Mouse (Mus musculus) left cerebral cortex, adult 2 months (tissue): ENCODE data around the gene Tsg101. TPM values are rescaled to one million over a fixed set of nuclear protein-coding genes. Genes with fewer than 3 reads are reported as not detected.

Experiments used
- DNase-seq, 2 experiments: peaks; one replicate each; pipeline ENCODE4 v3.0.0; 2021 to 2022; ENCODE audit warnings: low spot score in 2 of 2, mixed read lengths in 1 of 2; ENCODE audit errors: extremely low spot score in 1 of 2
- H3K27ac ChIP-seq: fragments of 200-600 bp; 2 replicates; pipeline ENCODE4 v1.8.1; 2022
- H3K4me3 ChIP-seq: fragments of 200-600 bp; 2 replicates; pipeline ENCODE4 v1.8.1; 2022
- CTCF ChIP-seq: fragments of 200-600 bp; IDR thresholded peaks from 2 replicates; pipeline ENCODE4 v1.8.1; 2022; ENCODE audit warnings: antibody characterized with exemption, mild to moderate bottlenecking, moderate library complexity
- intact Hi-C: fragments of 180-260 bp; cut with DNase I; formaldehyde crosslinking; loops from one replicate; pipeline ENCODE4 v1.15.1; 2025
- long read RNA-seq, 2 experiments: library from polyadenylated mRNA; stranded (forward); transcript quantifications; one replicate each; pipeline ENCODE4 v2.0.0; 2021; ENCODE audit warnings: borderline mapping rate in 2 of 2
- total RNA-seq, 2 experiments: library from RNA; stranded (reverse); gene quantifications; 2 replicates each; pipeline ENCODE4 v1.2.3; 2021

Tsg101 gene
- 10 to 100 TPM; 74.9 to 76.2 TPM for total RNA-seq
- long read RNA-seq, experiment 1, transcript Tsg101-201 (10 exons, 1,949 nt): major isoform, 69 of 111 reads
- long read RNA-seq, experiment 1, partial matches to known transcripts: 1 of 111 reads
- long read RNA-seq, experiment 1, other reads (novel, unspliced or antisense): 41 of 111 reads
- long read RNA-seq, experiment 2, transcript Tsg101-201 (10 exons, 1,949 nt): major isoform, 59 of 85 reads
- long read RNA-seq, experiment 2, partial matches to known transcripts: 2 of 85 reads
- long read RNA-seq, experiment 2, other reads (novel, unspliced or antisense): 24 of 85 reads

DNA sequence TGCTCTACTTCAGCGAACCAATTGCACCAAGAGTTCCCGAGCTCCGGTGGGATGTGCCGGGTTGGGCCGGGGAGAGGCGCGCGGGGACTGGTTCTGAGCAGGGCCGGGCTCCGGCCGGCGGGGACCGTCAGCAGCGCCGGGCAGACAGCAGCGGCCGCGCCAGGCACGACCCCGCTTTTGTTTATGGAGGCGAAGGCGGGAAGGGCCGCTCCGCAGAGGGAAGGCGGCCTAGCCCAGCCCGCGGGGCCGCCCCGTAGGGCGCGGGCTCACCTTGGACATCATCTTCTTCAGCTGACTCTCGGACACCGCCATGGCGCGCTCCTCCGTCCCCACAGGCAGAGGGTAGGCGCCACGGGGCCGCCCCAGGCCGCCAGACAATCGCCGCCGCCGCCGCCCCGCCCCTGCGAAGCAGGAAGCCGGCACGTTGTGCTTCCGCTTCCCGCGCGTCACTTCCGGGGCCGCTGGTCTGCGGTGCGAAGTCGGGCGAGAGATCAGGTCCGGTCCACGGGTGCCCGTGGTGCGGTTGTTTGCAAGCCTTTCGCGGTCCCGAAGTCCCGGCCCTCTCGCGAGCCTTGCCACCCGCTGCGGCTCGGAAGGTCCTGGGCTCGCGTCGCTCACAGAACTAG, at the start of gene Tsg101:
Gene Tsg101, minus strand, starts transcription at position 419 of the 626 bp plus-strand sequence.
- intact Hi-C loops: loop anchor here (5.0 kb wide), 1 partner anchor 38 kb away; the partner anchor contains the start of gene Uevld
- peak; percentile 13 for TF ChIP-seq CTCF

DNA sequence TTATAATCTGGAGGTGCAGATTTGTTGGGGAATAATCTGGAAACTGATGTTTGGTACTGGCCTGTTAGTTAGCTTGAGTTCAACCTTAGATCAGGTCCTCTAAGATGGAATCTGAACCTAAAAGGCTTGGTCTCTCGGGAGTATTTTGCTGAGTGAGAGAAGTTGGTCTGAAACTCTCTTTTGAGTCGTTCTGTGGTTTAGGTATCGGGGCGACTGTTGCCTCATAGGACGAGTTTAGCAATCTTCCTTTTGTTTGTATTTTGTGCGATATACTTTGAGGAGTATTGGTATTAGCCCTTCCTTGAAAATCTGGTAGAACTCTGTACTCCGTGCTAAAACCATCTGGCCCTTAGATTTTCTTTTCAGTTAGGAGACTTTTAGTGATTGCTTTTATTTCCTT, 44.3 kb upstream of the Tsg101 start:
- no peak overlapping the region for H3K4me3 ChIP-seq
- H3K27ac ChIP-seq: no peak overlapping the region
- intact Hi-C loops: loop anchor here (5.0 kb wide), 1 partner anchor 118 kb away; no protein-coding TSS in a partner anchor
- DNase-seq: no peak
- TF ChIP-seq CTCF: no peak

More for the DNA sequence above, at the start of gene Tsg101:
- Histone ChIP-seq H3K27ac (peak within 1 kb of the TSS; percentile 95), H3K4me3 (peak within 1 kb of the TSS; percentile 98)
- peak; percentile 92 to 95 for DNase-seq

DNA sequence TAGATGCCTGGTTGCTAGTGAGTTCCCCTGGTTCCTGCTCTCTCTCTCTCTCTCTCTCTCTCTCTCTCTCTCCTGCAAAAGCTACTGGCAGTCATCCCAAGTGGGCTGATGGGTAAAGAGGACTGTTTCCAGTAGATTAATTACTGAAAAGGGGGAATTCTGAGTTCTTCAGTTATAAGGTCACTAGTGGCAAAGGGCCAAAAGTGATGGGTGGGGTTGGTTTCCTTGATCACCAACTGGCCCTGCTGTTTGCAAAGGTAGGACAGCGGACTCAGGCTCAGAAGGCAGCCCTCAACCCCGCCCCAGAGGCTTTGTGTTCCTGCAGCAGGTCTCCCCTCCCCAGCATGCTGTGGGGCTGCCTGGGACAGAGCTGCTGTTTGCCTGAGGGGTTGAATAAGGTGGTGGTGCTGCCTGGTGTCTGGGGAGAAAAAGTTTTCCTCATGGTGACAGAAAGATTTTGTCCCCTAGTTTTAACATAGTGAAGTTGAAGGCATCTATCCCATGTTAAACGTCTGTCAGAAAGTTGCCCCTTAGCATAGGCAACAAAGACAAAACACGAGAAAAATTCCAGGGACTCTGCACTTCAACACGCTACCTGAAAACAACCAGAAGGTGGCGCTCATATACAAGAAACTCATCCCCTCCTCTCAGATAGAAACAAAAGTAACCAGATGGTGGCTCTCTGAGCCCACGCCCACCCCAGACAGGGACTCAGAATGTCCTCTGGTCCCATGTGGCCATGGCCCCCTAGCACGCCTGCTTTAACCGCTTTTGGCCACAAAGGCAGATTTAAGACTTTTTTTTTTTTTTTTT, 43.2 kb upstream of the Tsg101 start:
- peak; percentile 91 for TF ChIP-seq CTCF
- Histone ChIP-seq H3K27ac (no peak overlapping the region), H3K4me3 (no peak overlapping the region)
- DNase-seq: peak; percentile 57 to 60
- intact Hi-C loops: loop anchor here (1.0 to 5.0 kb wide), 3 partner anchors 52 to 187 kb away; no protein-coding TSS in a partner anchor

DNA sequence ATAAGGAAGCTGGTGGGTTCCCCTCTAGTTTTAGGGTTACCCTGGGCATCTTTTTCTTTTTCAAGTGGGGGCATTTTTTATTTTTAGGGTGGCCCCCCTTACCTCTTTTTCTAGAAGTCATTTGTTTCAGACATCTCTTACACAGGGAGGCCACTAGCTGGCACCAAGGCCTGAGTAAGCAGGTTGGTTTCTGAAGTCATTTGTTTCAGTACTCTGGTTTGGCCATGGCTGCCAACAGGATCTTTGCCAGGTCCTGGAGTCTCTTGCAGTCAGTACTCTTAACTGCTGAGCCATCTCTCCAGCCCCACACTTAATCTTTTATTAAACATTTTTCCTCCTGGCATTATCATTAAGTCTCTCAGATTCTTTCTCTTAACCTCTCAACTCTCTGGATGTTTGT, 42.4 kb upstream of the Tsg101 start:
- intact Hi-C loops: loop anchor here (5.0 kb wide), 1 partner anchor 120 kb away; no protein-coding TSS in a partner anchor
- TF ChIP-seq CTCF: no peak
- no peak overlapping the region for H3K27ac ChIP-seq
- no peak for DNase-seq
- no peak overlapping the region for H3K4me3 ChIP-seq

DNA sequence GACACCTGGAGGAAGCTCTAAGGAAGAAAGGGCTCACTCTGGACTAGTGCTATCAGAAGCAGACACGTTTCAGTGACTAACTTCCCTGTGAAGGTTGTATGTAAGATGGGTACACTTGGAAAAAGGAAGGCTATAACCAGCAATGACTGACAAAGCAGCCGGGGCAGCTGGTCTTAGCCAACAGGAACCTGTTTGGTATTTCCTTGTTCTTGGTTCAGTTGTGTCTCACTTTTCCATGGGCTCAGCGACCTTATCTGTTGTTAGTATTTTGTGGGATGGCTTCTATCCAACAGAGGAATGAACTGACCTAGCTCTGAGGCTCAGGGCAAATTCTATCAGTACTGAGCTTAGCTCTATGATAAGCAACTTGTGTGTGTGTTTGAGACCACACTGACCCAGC, 41.2 kb upstream of the Tsg101 start:
- Histone ChIP-seq H3K27ac (no peak overlapping the region), H3K4me3 (no peak overlapping the region)
- TF ChIP-seq CTCF: no peak
- intact Hi-C loops: loop anchor here (5.0 kb wide), 1 partner anchor 121 kb away; no protein-coding TSS in a partner anchor
- DNase-seq: no peak

DNA sequence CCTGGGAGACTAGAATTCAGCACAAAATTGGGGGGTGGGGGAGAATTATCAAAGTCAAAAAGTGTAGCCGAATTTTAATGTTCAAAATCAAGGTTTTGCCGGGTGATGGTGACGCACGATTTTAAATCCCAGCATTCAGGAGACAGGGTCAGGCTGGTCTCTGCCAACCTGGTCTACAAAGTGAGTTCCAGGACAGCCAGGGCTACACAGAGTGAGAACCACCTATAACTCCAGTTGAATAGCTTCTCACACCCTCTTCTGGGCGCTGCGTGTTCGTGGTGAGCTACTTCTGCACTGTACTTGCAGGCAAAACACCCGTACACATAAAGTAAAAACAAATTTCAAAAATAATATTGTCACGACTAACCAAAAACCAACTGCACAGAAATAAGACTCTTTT, 39.1 kb upstream of the Tsg101 start:
- no peak overlapping the region for H3K27ac ChIP-seq

DNA sequence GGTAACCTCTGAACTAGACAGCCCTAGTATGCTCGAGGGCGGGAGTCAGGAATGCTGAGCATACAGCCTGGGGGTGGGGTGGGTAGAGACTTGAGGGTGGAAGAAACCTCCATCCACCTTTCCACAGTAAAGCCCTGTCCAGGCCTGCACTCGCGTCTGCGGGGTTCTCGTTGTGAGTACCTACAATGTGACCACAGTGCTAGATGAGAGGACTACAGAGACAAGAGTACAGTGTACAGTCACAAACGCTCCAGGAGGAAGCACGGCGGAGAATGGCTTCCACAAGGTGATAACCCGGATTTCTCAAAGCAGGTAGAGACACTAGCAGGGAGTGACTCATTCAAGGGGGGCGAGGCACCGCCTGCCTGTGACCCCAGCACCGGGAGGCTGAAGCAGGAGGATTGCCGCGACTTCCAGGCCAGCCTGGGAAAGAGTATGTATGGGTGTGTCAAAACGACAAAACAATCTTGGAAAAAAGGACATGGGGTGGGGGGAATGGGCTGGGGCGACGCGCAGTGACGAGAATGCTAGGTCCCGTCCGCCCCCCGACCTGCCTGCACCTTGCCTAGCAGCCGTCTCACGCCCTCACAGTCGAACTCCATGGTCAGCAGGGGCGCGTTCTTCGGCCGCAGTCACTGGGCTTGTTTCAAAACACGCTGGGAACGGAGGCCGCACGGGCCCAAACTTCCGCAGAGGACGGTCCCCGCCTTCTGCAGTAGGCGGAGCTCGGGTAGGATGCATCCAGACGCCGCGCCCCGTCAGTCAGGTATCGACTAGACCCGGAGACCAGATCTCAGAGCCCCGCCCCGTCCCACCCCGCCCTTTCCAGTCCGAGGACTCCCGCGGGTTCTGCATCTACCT, 38.3 kb upstream of the Tsg101 start, which contains the start of gene Uevld:
Gene Uevld, minus strand, starts transcription at position 697 of the 861 bp plus-strand sequence.
- intact Hi-C loops: loop anchor here (1.0 to 5.0 kb wide), 2 partner anchors 36 to 50 kb away; partner anchors contain the start of gene Spty2d1
- TF ChIP-seq CTCF: no peak
- Histone ChIP-seq H3K4me3 (peak within 1 kb of the TSS; percentile 81), H3K27ac (peak within 1 kb of the TSS; percentile 74)
- peak; percentile 92 to 94 for DNase-seq

More for the DNA sequence above, 39.1 kb upstream of the Tsg101 start:
- intact Hi-C loops: loop anchor here (1.0 to 5.0 kb wide), 2 partner anchors 37 to 49 kb away; partner anchors contain the start of gene Spty2d1
- TF ChIP-seq CTCF: no peak
- H3K4me3 ChIP-seq: peak overlapping the region; percentile 81
- DNase-seq: no peak

DNA sequence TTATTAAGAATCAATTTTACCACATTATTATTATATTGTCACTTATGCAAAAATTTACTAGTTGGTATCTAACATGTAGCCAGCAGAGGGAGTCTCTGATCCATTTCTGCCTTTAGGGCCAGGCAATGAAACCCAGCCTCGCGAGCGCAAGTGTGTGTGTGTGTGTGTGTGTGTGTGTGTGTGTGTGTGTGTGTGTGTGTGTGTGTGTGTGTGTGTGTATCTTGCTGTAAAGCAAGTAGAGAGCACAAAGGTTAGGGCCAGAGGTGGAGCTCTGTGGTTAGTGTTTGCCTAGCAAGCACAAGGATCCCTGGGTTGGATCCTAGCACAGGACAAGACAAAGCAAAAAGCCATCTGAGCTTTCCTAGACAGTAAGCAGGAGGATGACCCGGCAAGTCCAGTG, 16.1 kb upstream of the Tsg101 start:
- no peak overlapping the region for H3K27ac ChIP-seq

DNA sequence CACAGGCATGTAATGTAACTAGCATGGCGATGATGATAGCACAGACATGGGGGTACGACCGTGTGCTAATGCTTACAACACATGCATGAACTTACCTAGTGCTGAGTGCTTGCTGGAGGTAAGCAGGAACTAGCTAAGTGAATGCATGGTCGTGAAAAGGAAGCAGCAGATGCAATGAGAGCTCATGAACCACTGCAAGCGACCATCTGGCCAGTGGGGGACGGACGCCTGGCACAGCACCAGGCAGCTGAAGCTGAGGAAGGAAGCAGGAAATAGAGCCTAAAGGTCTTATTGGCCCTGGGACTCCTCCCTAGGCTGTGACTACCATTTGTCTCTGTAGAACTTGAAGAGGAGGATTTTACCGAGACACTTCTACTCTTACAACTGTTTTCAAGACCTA, 15.0 kb upstream of the Tsg101 start:
- no peak for DNase-seq
- intact Hi-C loops: no loop called here
- no peak overlapping the region for H3K4me3 ChIP-seq

More for the DNA sequence above, 16.1 kb upstream of the Tsg101 start:
- peak; percentile 48 for TF ChIP-seq CTCF
- no peak overlapping the region for H3K4me3 ChIP-seq
- DNase-seq: no peak
- intact Hi-C loops: no loop called here

DNA sequence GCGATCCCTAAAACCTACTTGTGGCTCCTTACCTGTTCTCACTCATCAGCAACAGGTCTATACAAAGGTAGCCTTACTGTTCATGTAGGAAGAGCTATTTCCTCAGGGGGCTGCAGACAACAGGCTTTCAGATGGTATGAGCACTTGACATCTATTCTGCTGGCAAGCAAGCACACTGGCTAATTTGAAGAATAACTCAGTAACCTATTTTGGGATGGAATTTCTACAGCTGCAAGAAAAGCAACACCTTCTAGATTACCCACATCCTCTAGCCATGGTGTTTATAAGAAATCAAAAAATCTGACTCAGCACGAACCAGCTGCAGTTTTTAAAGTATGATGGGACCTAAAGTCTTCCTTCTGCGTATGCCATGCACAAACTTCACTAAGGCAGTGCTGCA, 11.6 kb upstream of the Tsg101 start:
- H3K4me3 ChIP-seq: no peak overlapping the region
- no peak for TF ChIP-seq CTCF
- intact Hi-C loops: no loop called here
- no peak overlapping the region for H3K27ac ChIP-seq
- DNase-seq: no peak

More for the DNA sequence above, 15.0 kb upstream of the Tsg101 start:
- H3K27ac ChIP-seq: no peak overlapping the region
- TF ChIP-seq CTCF: no peak
